Mouse (Mus musculus) hindbrain, embryonic 12.5 days (tissue): ENCODE measurements around the gene Plekhh2. TPM values are rescaled to one million over a fixed set of nuclear protein-coding genes. Genes with fewer than 3 reads are reported as not detected.

Experiments
- ATAC-seq: fragments of 200-750 bp; cut with Nextera tagmentation; 2 replicates; pipeline ENCODE4 v1.8.0; 2017; ENCODE audit warnings: moderate TSS enrichment; ENCODE audit not compliant: low FRiP score
- H3K27ac ChIP-seq: fragments of 300-500 bp; sonication (generic); 2 replicates; pipeline ENCODE4 v1.5.1; 2016; ENCODE audit warnings: mild to moderate bottlenecking
- H3K27me3 ChIP-seq: fragments of 300-500 bp; sonication (generic); 2 replicates; pipeline ENCODE4 v1.6.1; 2016; ENCODE audit warnings: mild to moderate bottlenecking
- H3K36me3 ChIP-seq: fragments of 300-500 bp; sonication (generic); 2 replicates; pipeline ENCODE4 v1.6.1; 2016; ENCODE audit warnings: mild to moderate bottlenecking
- H3K4me1 ChIP-seq: fragments of 300-500 bp; sonication (generic); 2 replicates; pipeline ENCODE4 v1.6.1; 2016
- H3K4me2 ChIP-seq: fragments of 300-500 bp; sonication (generic); replicated peaks from 2 replicates; pipeline ENCODE4 v1.6.1; 2016; ENCODE audit warnings: mild to moderate bottlenecking
- H3K4me3 ChIP-seq: fragments of 300-500 bp; sonication (generic); 2 replicates; pipeline ENCODE4 v1.5.1; 2016; ENCODE audit warnings: mild to moderate bottlenecking
- H3K9ac ChIP-seq: fragments of 300-500 bp; sonication (generic); 2 replicates; pipeline ENCODE4 v1.6.1; 2016; ENCODE audit warnings: mild to moderate bottlenecking, moderate library complexity
- H3K9me3 ChIP-seq: fragments of 300-500 bp; sonication (generic); replicated peaks from 2 replicates; pipeline ENCODE4 v1.6.1; 2016; ENCODE audit warnings: mild to moderate bottlenecking
- WGBS: fragments of 180-500 bp; shearing (Covaris S2); methylation state at CpG from one replicate; pipeline ENCODE4 v1.1.7; 2016; 5-methylcytosine and 5-hydroxymethylcytosine counted together
- polyA plus RNA-seq: library from polyadenylated mRNA; unstranded; fragments of >200 nt; fragmentation: Nextera tagmentation; extraction: Ambion mirVana; gene quantifications from 2 replicates; pipeline ENCODE4 v1.2.1, GENCODE M21; 2016

The Plekhh2 gene
- polyA plus RNA-seq, 1 experiment from 2014 or later, result 3.8 TPM

DNA sequence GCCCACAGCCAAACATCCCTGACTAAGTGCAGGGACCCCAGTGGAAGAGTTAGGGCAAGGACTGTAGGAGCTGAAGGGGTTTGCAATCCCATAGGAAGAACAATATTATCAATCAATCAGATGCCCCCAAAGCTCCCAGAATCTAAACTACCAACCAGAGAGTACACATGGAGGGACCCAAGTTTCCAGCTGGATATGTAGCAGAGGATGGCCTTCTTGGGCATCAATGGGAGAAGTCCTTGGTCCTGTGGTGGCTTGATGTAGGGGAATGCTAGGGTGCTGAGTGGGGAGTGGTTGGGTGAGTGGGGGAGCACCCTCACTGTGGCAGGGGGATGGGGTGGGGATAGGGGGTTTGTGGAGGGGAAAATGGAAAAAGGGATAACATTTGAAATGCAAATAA lies 8.4 kb downstream of the Plekhh2 start:
- ATAC-seq, result no peak
- Histone ChIP-seq H3K9me3 (no peaks in the 10 kb centered on the region), H3K4me2 (no peak overlapping the region), H3K36me3 (no peaks in the 10 kb centered on the region), H3K27me3 (no peaks in the 10 kb centered on the region), H3K27ac (no peak overlapping the region), H3K4me1 (no peaks in the 10 kb centered on the region), H3K4me3 (no peak overlapping the region), H3K9ac (no peak overlapping the region)

DNA sequence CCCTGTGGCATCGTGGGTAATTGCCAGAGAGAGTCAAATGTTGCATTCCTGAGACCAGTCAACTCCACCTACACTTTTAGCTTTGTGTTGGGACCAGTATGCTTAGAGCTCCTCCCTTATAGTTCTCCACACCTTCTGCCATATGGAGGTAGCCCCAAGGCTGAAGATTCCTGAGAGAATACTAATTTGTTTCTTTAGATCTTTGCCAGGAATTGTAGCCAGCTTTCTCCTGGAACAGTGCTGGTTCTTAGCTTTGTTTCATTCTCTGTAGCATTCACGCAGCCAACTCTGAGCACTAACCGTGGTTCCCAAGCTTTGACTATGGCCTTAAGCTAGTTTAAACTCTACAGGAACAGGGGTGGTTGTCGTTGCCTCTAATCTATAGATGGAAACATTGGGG lies 17.7 kb downstream of the Plekhh2 start:
- no peaks in the 10 kb centered on the region for H3K9me3 ChIP-seq
- H3K4me3 ChIP-seq, result no peak overlapping the region
- peaks cover 4% of the 10 kb centered on the region; the same call in 1 of the 2 replicates for H3K4me1 ChIP-seq
- H3K4me2 ChIP-seq, result no peak overlapping the region
- WGBS, result 89% methylated on average over 4 of the region's 4 CpGs
- H3K27ac ChIP-seq, result no peak overlapping the region
- H3K36me3 ChIP-seq, result no peaks in the 10 kb centered on the region
- no peak overlapping the region for H3K9ac ChIP-seq
- ATAC-seq, result no peak
- H3K27me3 ChIP-seq, result no peaks in the 10 kb centered on the region

- no peak overlapping the region for H3K9ac ChIP-seq
- no peak overlapping the region for H3K27ac ChIP-seq
- H3K36me3 ChIP-seq, result no peaks in the 10 kb centered on the region
- H3K4me1 ChIP-seq, result peaks cover 4% of the 10 kb centered on the region; the same call in 1 of the 2 replicates
- H3K27me3 ChIP-seq, result no peaks in the 10 kb centered on the region
- ATAC-seq, result no peak
- 49% methylated on average over 3 of the region's 3 CpGs for WGBS
- H3K9me3 ChIP-seq, result no peaks in the 10 kb centered on the region
- no peak overlapping the region for H3K4me3 ChIP-seq
- H3K4me2 ChIP-seq, result no peak overlapping the region
These were observed 18.6 kb downstream of the Plekhh2 start for GRCm38 (mm10) chr17:84530202-84530796.

DNA sequence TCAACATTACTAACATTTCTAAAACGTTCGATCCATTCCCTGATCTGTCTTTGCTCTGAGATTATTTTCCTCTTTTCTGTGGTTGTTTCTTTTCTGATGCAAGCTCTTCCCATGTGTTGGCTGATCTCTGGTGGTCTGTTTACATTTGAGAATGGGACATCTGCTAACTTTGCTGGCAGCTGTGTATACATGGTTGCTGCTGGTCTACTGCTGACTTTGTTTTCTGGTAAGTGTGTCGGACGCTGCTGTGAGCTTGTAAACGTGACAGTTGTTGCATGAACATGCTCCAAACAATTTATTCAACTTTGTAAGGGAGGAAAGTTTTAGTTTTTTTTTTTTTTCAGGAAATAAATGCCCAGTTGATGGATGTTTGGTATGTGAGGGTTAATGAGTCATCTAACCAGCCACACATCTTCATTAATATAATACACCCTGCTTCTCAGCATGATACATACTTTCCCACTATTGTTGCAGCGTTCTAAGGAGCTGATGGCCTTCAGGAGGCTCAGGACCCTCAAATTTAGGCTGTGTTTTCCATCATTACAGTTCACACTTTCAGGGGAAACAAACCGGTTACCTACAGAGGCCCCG lies 21.3 kb downstream of the Plekhh2 start:
- Histone ChIP-seq H3K4me3 (no peak overlapping the region), H3K9ac (no peak overlapping the region), H3K36me3 (no peaks in the 10 kb centered on the region), H3K27ac (no peak overlapping the region), H3K4me2 (no peak overlapping the region), H3K9me3 (no peaks in the 10 kb centered on the region; the same call in 1 of the 2 replicates), H3K4me1 (peaks cover 4% of the 10 kb centered on the region; the same call in 1 of the 2 replicates), H3K27me3 (no peaks in the 10 kb centered on the region)
- WGBS, result 64% methylated on average over 8 of the region's 8 CpGs
- ATAC-seq, result no peak

GRCm38 (mm10) chr17:84533841-84534240 lies 22.1 kb downstream of the Plekhh2 start:
- ATAC-seq, result no peak
- 90% methylated on average over 4 of the region's 4 CpGs for WGBS
- Histone ChIP-seq H3K27me3 (no peaks in the 10 kb centered on the region), H3K36me3 (no peaks in the 10 kb centered on the region), H3K9me3 (no peaks in the 10 kb centered on the region; the same call in 1 of the 2 replicates), H3K9ac (no peak overlapping the region), H3K27ac (no peak overlapping the region), H3K4me2 (no peak overlapping the region), H3K4me1 (peaks cover 4% of the 10 kb centered on the region; the same call in 1 of the 2 replicates), H3K4me3 (no peak overlapping the region)

GRCm38 (mm10) chr17:84534632-84535031 lies 22.9 kb downstream of the Plekhh2 start:
- WGBS, result 74% methylated on average over 2 of the region's 2 CpGs
- no peak overlapping the region for H3K27ac ChIP-seq

DNA sequence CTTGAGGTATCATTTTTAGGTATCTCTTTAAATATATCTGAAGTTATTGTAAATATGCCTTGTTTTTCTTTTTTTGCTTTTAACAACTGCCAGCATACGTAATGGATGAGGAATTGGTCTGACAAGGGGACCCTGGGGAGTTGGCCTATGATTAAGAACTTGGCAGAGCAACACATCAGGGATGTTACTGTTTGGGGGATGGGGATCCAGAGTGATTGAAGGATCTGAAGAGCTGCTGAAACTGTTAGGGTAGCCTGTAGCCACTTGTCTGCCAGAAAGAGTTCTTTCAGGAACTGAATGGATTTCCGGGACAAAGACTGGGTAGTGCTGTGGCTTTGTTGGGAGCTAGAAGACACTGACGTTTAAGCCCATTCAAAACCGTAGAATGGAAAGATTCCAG lies 23.5 kb downstream of the Plekhh2 start:
- Histone ChIP-seq H3K4me1 (0 out of 2 replicates have a peak, but pooled peaks cover 2% of the 10 kb centered on the region), H3K27me3 (no peaks in the 10 kb centered on the region), H3K36me3 (no peaks in the 10 kb centered on the region), H3K4me2 (no peak overlapping the region), H3K9me3 (no peaks in the 10 kb centered on the region; the same call in 1 of the 2 replicates), H3K4me3 (no peak overlapping the region), H3K27ac (no peak overlapping the region), H3K9ac (no peak overlapping the region)
- 61% methylated on average over 4 of the region's 4 CpGs for WGBS
- no peak for ATAC-seq

More at GRCm38 (mm10) chr17:84534632-84535031, 22.9 kb downstream of the Plekhh2 start:
- no peak overlapping the region for H3K9ac ChIP-seq
- no peak overlapping the region for H3K4me3 ChIP-seq
- no peaks in the 10 kb centered on the region; the same call in 1 of the 2 replicates for H3K9me3 ChIP-seq
- H3K4me1 ChIP-seq, result peaks cover 2% of the 10 kb centered on the region; the same call in 1 of the 2 replicates
- no peak for ATAC-seq
- no peaks in the 10 kb centered on the region for H3K27me3 ChIP-seq
- no peak overlapping the region for H3K4me2 ChIP-seq
- no peaks in the 10 kb centered on the region for H3K36me3 ChIP-seq

GRCm38 (mm10) chr17:84537301-84537700 lies 25.6 kb downstream of the Plekhh2 start:
- WGBS, result 94% methylated on average over 6 of the region's 6 CpGs
- ATAC-seq, result no peak
- H3K4me1 ChIP-seq, result no peaks in the 10 kb centered on the region
- H3K27me3 ChIP-seq, result no peaks in the 10 kb centered on the region
- H3K4me3 ChIP-seq, result no peak overlapping the region
- H3K9ac ChIP-seq, result no peak overlapping the region
- H3K36me3 ChIP-seq, result no peaks in the 10 kb centered on the region
- H3K27ac ChIP-seq, result no peak overlapping the region
- no peak overlapping the region for H3K4me2 ChIP-seq
- no peaks in the 10 kb centered on the region; the same call in 1 of the 2 replicates for H3K9me3 ChIP-seq

GRCm38 (mm10) chr17:84537966-84538365 lies 26.3 kb downstream of the Plekhh2 start:
- Histone ChIP-seq H3K9ac (no peak overlapping the region), H3K9me3 (no peaks in the 10 kb centered on the region; the same call in 1 of the 2 replicates), H3K4me3 (no peak overlapping the region), H3K4me2 (no peak overlapping the region), H3K36me3 (no peaks in the 10 kb centered on the region), H3K27ac (no peak overlapping the region), H3K27me3 (no peaks in the 10 kb centered on the region), H3K4me1 (no peaks in the 10 kb centered on the region)
- 71% methylated on average over 3 of the region's 3 CpGs for whole genome bisulfite sequencing
- ATAC-seq, result no peak

DNA sequence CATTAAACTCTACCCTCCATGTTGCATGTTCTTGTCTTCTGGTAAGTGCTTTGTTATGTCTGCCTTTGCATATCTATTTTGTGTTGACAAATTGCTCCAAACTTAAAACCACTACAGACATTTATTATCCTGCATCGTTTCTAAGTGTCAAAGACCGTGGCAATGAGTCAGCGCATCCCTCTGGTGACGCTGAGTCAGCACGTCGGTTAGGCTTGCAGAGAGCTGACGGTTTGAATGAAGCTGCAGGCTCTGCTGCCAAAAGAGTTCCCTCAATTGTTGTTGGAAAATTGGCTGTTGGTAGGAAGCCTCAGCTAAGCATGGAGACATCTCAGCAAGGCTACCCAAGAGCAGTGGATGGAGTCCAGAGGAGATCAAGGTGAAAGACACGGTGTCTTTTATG lies 28.9 kb downstream of the Plekhh2 start:
- no peak overlapping the region for H3K27ac ChIP-seq
- no peak overlapping the region for H3K4me2 ChIP-seq
- H3K9ac ChIP-seq, result no peak overlapping the region
- H3K27me3 ChIP-seq, result no peaks in the 10 kb centered on the region
- WGBS, result 85% methylated on average over 8 of the region's 8 CpGs
- no peaks in the 10 kb centered on the region for H3K4me1 ChIP-seq
- H3K9me3 ChIP-seq, result no peaks in the 10 kb centered on the region; the same call in 1 of the 2 replicates
- H3K36me3 ChIP-seq, result no peaks in the 10 kb centered on the region
- ATAC-seq, result no peak
- no peak overlapping the region for H3K4me3 ChIP-seq

- ATAC-seq, result peak; percentile 91
- Histone ChIP-seq H3K9ac (no peak overlapping the region), H3K9me3 (no peaks in the 10 kb centered on the region), H3K27me3 (no peaks in the 10 kb centered on the region), H3K4me1 (peaks cover 20% of the 10 kb centered on the region), H3K27ac (peak overlapping the region; percentile 82), H3K36me3 (no peaks in the 10 kb centered on the region), H3K4me3 (no peak overlapping the region), H3K4me2 (peak overlapping the region; percentile 23)
- WGBS, result 52% methylated on average over 5 of the region's 5 CpGs
These were observed 39.5 kb downstream of the Plekhh2 start for GRCm38 (mm10) chr17:84550902-84551877.

- no peak overlapping the region for H3K4me2 ChIP-seq
- H3K9me3 ChIP-seq, result no peaks in the 10 kb centered on the region
- H3K27ac ChIP-seq, result peak overlapping the region; percentile 82
- WGBS, result 39% methylated on average over 5 of the region's 5 CpGs
- 0 out of 2 replicates have a peak, but pooled peaks have one; percentile 11 for ATAC-seq
- no peak overlapping the region for H3K4me3 ChIP-seq
- H3K9ac ChIP-seq, result no peak overlapping the region
- H3K36me3 ChIP-seq, result no peaks in the 10 kb centered on the region
- H3K27me3 ChIP-seq, result no peaks in the 10 kb centered on the region
- peaks cover 20% of the 10 kb centered on the region for H3K4me1 ChIP-seq
These were observed 40.5 kb downstream of the Plekhh2 start for GRCm38 (mm10) chr17:84552230-84552629.
